Mouse (Mus musculus): ENCODE data around the gene Hs3st3a1.

DNA sequence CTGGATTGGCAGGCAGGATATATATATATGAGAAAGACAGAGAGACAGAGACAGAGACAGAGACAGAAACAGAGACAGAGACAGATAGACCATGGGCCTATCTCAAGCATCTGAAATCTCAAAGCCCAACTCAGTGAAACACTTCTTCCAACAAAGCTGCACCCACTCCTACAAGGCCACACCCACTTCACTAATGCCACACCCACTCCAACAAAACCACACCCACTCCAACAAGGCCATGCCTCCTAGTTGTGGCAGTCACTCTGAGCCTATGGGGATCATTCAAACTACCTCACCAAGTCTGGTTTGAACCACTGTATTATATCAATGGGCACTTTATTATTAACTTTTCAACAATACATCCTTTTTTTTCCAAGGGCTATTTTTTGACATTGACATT lies 35.6 kb downstream of the Hs3st3a1 start:
- no peak for TF ChIP-seq GATA1 (IDR thresholded peaks at IDR 0.05; ENCODE audit: low read length)
- TF ChIP-seq TAL1 (IDR thresholded peaks at IDR 0.05; ENCODE audit: low read length), result no peak

All from erythroblast, embryonic 14.5 days (primary cell).